Mouse (Mus musculus): ENCODE data around the gene Nt5c3b.
A peak's percentile ranks its signal among the peaks of the same experiment; 100 is the strongest.

Gene Nt5c3b

GRCm38 (mm10) chr11:100441797-100442196 is at the start of gene Nt5c3b, which contains the start of gene Klhl10:
Nt5c3b (minus strand) TSS chr11:100441808.
Klhl10 (plus strand) TSS chr11:100441917.
- DNase-seq: no peak

GRCm38 (mm10) chr11:100490951-100491350 is 49.3 kb upstream of the Nt5c3b start:
- DNase-seq: no peak

GRCm38 (mm10) chr11:100485801-100486538 is 44.4 kb upstream of the Nt5c3b start:
- peak; percentile 34 for DNase-seq

GRCm38 (mm10) chr11:100484461-100484860 is 42.9 kb upstream of the Nt5c3b start:
- DNase-seq: no peak

- DNase-seq: no peak
Measured at GRCm38 (mm10) chr11:100479152-100479551, 37.5 kb upstream of the Nt5c3b start.

- no peak for DNase-seq
Measured at GRCm38 (mm10) chr11:100476281-100476680, 34.7 kb upstream of the Nt5c3b start.

GRCm38 (mm10) chr11:100472935-100473295 is 31.3 kb upstream of the Nt5c3b start:
- DNase-seq: no peak

GRCm38 (mm10) chr11:100472197-100472934 is 30.8 kb upstream of the Nt5c3b start, which contains the start of gene Klhl11:
Klhl11 (minus strand) TSS chr11:100472741.
- peak; percentile 92 for DNase-seq

- DNase-seq: no peak
Measured at GRCm38 (mm10) chr11:100471352-100472196, 30.0 kb upstream of the Nt5c3b start.

GRCm38 (mm10) chr11:100465833-100466232 is 24.2 kb upstream of the Nt5c3b start:
- no peak for DNase-seq

GRCm38 (mm10) chr11:100465229-100465792 is 23.7 kb upstream of the Nt5c3b start:
- DNase-seq: no peak

GRCm38 (mm10) chr11:100462699-100463098 is 21.1 kb upstream of the Nt5c3b start:
- DNase-seq: no peak

- DNase-seq: no peak
Measured at GRCm38 (mm10) chr11:100457711-100458110, 16.1 kb upstream of the Nt5c3b start.

- no peak for DNase-seq
Measured at GRCm38 (mm10) chr11:100457247-100457646, 15.6 kb upstream of the Nt5c3b start.

- DNase-seq: no peak
Measured at GRCm38 (mm10) chr11:100442625-100443024, 1.0 kb upstream of the Nt5c3b start.

- peak; percentile 84 for DNase-seq
Measured at GRCm38 (mm10) chr11:100440691-100441522, 701 bp downstream of the Nt5c3b start.

- no peak for DNase-seq
Measured at GRCm38 (mm10) chr11:100437901-100438300, 3.7 kb downstream of the Nt5c3b start.

- DNase-seq: no peak
Measured at GRCm38 (mm10) chr11:100435678-100436246, 5.8 kb downstream of the Nt5c3b start.

- DNase-seq: no peak
Measured at GRCm38 (mm10) chr11:100432002-100432401, 9.6 kb downstream of the Nt5c3b start.

GRCm38 (mm10) chr11:100430052-100430451 is 11.6 kb downstream of the Nt5c3b start:
- DNase-seq: no peak

- no peak for DNase-seq
Measured at GRCm38 (mm10) chr11:100428612-100429199, 12.9 kb downstream of the Nt5c3b start.

Measured in liver (tissue).